Mouse (Mus musculus): ENCODE measurements around the gene 4833439L19Rik. TPM values are rescaled to one million over a fixed set of nuclear protein-coding genes. Genes with fewer than 3 reads are reported as not detected.

The 4833439L19Rik gene
- polyA plus RNA-seq, 1 experiment = 49.2 TPM

DNA sequence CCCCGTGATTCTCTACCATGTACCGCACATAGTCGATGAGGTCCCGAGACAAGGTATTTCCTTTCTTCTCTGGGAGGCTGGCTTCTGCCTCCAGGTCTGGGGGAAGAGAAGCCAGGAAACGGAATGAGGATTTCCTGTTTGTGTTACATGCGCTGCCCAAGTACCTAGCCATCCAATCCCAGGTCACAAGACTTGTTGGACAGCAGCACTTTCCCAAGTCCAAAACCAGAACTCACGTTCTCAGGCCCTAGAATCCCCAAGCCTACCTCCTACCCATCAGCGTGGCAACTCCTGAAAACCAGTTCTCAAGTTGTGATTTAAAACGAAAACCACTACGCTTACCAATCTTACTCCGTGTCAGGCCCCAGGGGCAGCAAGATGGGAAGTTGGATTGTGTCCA lies 20.6 kb upstream of the 4833439L19Rik start:
- Histone ChIP-seq H3K4me3 (ENCODE audit: insufficient read depth, low read length) (no peak overlapping the region), H3K4me1 (ENCODE audit: control insufficient read depth, insufficient read depth, low read length) (peaks cover 7% of the 10 kb centered on the region), H3K27ac (ENCODE audit: insufficient read depth, low read depth, low read length) (no peak overlapping the region)
- TF ChIP-seq POLR2A (IDR thresholded peaks at IDR 0.05; ENCODE audit: borderline replicate concordance, low read depth, low read length) (no peak), CTCF (IDR thresholded peaks at IDR 0.05; ENCODE audit: low read depth, low read length) (no peak)

DNA sequence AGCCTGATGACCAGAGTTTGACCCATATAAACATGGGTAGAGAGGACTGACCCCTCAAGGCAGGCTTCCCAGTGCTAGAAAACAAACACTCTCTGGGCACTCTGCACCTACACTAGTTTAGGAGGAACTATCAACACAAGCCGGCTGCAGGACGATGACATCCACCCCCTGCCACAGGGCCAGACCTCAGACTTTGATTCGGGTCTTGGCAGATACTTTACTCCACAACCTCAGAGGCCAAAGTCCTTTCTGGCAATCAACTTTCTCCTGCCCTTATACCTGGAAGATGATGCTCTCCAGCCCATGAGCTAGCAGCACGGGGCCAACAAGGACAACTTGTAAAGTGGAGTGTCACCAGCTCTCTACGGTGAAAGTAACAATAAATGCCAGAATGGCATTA lies 17.6 kb upstream of the 4833439L19Rik start:
- H3K27ac ChIP-seq (ENCODE audit: insufficient read depth, low read depth, low read length) = no peak overlapping the region
- H3K4me3 ChIP-seq (ENCODE audit: insufficient read depth, low read length) = no peak overlapping the region
- TF ChIP-seq CTCF (IDR thresholded peaks at IDR 0.05; ENCODE audit: low read depth, low read length) = no peak
- TF ChIP-seq POLR2A (IDR thresholded peaks at IDR 0.05; ENCODE audit: borderline replicate concordance, low read depth, low read length) = no peak
- H3K4me1 ChIP-seq (ENCODE audit: control insufficient read depth, insufficient read depth, low read length) = peaks cover 19% of the 10 kb centered on the region

DNA sequence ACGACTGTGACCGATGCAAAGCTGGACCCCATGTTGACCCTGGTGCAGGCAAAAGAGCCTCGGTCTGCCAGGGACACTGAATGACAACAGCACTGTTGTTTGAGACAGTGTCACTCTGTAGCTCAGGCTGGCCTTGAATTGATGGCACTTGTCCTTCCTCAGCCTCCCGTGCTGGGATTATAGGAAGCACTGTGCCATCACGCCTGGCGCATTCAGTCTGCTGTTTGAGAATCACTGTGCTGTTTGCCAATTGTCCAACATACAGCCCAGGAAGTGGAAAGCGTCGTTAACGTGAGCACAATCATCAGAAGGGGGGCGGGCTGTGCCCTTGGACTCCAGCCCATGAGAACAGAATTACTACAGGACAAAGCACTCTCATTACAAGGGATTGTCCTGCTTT lies 16.9 kb upstream of the 4833439L19Rik start:
- TF ChIP-seq POLR2A (IDR thresholded peaks at IDR 0.05; ENCODE audit: borderline replicate concordance, low read depth, low read length) (no peak), CTCF (IDR thresholded peaks at IDR 0.05; ENCODE audit: low read depth, low read length) (no peak)
- Histone ChIP-seq H3K27ac (ENCODE audit: insufficient read depth, low read depth, low read length) (no peak overlapping the region), H3K4me3 (ENCODE audit: insufficient read depth, low read length) (no peak overlapping the region), H3K4me1 (ENCODE audit: control insufficient read depth, insufficient read depth, low read length) (peaks cover 23% of the 10 kb centered on the region)

DNA sequence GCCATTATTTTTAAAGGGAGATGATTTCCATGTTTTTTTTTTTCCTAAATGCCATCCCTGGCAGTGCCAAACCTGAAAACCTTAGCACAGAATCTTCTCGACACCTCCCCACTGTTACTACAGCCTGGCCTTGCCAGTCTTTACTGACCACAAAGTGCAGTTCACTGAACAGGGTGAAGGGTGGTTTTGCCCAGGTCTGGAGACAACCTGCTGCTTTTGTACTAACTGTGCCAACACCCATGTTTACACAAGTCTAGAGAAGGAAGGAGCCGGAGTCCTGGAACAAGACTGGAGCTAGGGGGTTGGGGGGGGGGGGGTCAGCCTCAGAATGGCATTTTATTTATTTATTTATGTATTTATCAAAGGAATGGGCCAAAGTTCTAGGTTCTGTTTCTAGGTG lies 16.1 kb upstream of the 4833439L19Rik start:
- Histone ChIP-seq H3K4me1 (ENCODE audit: control insufficient read depth, insufficient read depth, low read length) (peaks cover 27% of the 10 kb centered on the region), H3K27ac (ENCODE audit: insufficient read depth, low read depth, low read length) (no peak overlapping the region), H3K4me3 (ENCODE audit: insufficient read depth, low read length) (no peak overlapping the region)
- no peak for TF ChIP-seq POLR2A (IDR thresholded peaks at IDR 0.05; ENCODE audit: borderline replicate concordance, low read depth, low read length)
- no peak for TF ChIP-seq CTCF (IDR thresholded peaks at IDR 0.05; ENCODE audit: low read depth, low read length)

DNA sequence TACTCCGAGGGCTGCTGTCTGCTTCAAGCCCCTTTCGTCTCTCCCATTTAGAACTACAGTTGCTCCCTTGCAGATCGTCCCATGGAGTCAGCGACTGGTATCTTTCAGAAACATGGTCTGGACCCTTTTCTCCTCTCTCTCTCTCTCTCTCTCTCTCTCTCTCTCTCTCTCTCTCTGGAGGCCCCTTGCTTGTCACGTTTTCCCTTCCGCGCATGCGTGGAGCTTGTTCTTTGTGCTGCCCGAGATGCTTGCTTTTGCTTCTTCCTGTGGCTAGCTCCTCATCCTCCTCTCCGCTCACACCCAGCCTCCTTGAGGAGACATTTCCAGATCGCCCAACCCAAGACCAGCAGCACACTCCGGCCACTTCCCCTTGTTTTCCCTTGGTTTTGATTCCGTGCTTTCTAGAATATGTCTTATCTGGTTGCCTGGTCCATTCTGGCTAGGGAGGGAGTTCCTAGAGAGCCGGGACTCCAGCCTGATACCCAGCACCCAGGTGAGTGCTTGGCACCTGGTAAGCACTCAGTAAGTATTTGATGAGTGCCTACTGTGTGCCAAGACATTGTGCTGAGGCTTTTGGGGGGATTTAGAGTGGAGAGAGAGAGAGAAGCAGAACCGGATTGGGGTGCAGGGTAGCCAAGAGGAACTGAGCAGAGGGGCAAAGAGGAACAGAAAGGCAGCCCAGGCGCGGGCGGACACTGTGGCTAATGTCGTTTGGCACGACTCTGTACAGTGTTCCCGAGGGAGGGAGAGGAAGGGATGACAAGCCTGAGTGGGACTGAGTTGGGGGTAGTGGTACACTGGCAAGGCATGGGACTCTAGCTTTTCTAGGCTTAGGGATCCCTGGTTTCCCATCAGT lies 12.6 kb upstream of the 4833439L19Rik start:
- Histone ChIP-seq H3K4me1 (ENCODE audit: control insufficient read depth, insufficient read depth, low read length) (peaks cover 38% of the 10 kb centered on the region), H3K27ac (ENCODE audit: insufficient read depth, low read depth, low read length) (peak overlapping the region; percentile 94)

DNA sequence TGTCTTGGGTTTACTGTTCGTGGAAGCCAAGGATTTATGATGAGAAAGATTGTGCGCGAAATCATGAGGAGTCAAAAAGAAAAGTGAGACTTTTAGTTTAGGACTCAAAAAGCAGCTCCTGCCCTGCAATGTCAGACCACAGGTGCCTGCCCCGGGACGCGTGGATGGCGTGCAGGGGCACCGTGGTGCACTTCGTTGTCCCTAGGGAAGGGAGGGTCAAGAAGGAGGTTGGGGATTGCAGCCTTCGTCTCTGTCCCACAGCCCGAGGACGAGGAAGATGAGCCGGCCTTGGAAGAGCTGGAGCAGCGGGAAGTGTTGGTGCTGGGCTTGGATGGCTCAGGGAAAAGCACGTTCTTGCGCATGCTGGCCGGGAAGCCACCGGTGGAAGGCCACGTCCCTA lies 10.3 kb upstream of the 4833439L19Rik start:
- TF ChIP-seq POLR2A (IDR thresholded peaks at IDR 0.05; ENCODE audit: borderline replicate concordance, low read depth, low read length) (no peak), CTCF (IDR thresholded peaks at IDR 0.05; ENCODE audit: low read depth, low read length) (no peak)
- Histone ChIP-seq H3K27ac (ENCODE audit: insufficient read depth, low read depth, low read length) (no peak overlapping the region), H3K4me3 (ENCODE audit: insufficient read depth, low read length) (peak overlapping the region; percentile 73), H3K4me1 (ENCODE audit: control insufficient read depth, insufficient read depth, low read length) (peaks cover 36% of the 10 kb centered on the region)

More for the DNA sequence above, 12.6 kb upstream of the 4833439L19Rik start:
- H3K4me3 ChIP-seq (ENCODE audit: insufficient read depth, low read length) = peak overlapping the region; percentile 50
- TF ChIP-seq CTCF (IDR thresholded peaks at IDR 0.05; ENCODE audit: low read depth, low read length) (no peak; the same call in 1 of the 2 replicates), POLR2A (IDR thresholded peaks at IDR 0.05; ENCODE audit: borderline replicate concordance, low read depth, low read length) (no peak)

DNA sequence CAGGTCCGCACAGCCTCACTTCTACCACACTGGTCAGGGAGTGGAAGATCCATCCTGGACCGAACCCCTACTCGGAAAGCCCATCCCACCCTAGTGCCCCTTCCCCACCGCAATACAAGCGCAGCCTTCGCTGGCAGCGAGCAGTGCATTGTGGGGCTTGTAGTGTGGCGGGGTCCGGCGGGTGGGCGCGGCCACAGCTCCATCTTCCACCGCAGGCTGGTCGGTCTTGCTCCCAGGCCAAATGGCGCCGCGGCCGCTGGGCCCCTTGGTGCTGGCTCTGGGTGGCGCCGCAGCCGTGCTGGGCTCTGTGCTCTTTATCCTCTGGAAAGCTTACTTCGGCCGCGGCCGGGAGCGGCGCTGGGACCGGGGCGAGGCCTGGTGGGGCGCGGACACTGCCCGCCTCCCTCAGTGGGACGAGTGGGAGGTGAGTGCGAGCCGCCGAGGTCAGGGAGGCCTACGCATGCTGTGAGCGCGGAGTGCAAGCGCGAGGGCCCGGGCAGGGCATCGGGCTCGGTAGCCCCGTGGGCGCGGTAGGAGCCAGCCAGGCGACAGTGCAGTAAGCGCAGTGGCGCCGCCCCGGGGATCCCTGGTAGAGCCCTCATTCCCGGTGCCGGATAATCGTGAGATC lies 9.7 kb upstream of the 4833439L19Rik start, which contains the start of gene Arl10:
Arl10 (plus strand) TSS at position 162 of the 628 bp plus-strand sequence.
- H3K4me3 ChIP-seq (ENCODE audit: insufficient read depth, low read length) = peak within 1 kb of the TSS; percentile 73
- TF ChIP-seq POLR2A (IDR thresholded peaks at IDR 0.05; ENCODE audit: borderline replicate concordance, low read depth, low read length) = no peak
- no peak for TF ChIP-seq CTCF (IDR thresholded peaks at IDR 0.05; ENCODE audit: low read depth, low read length)
- peaks cover 32% of the 10 kb centered on the region for H3K4me1 ChIP-seq (ENCODE audit: control insufficient read depth, insufficient read depth, low read length)
- H3K27ac ChIP-seq (ENCODE audit: insufficient read depth, low read depth, low read length) = no peak within 1 kb of the TSS

DNA sequence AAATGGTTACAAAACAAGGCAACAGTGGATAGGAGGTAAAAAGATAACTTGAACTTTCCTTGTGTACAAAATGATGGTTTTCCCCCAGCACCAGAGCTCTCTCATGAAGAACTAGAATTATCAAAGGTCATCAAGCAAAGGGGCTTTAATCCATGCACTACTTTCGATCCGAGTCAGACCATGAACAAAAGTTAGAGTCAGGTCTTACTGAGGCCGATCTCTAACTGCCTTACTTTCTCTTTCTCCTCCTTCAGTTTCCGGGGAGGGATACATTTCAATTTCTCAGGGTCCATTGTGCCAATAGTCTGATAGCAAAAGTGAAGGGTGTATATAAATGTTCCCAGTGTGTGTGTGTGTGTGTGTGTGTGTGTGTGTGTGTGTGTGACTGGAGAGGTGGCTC lies 7.4 kb upstream of the 4833439L19Rik start:
- Histone ChIP-seq H3K27ac (ENCODE audit: insufficient read depth, low read depth, low read length) (no peak overlapping the region), H3K4me1 (ENCODE audit: control insufficient read depth, insufficient read depth, low read length) (peaks cover 24% of the 10 kb centered on the region), H3K4me3 (ENCODE audit: insufficient read depth, low read length) (no peak overlapping the region)
- TF ChIP-seq POLR2A (IDR thresholded peaks at IDR 0.05; ENCODE audit: borderline replicate concordance, low read depth, low read length) (no peak), CTCF (IDR thresholded peaks at IDR 0.05; ENCODE audit: low read depth, low read length) (no peak)

DNA sequence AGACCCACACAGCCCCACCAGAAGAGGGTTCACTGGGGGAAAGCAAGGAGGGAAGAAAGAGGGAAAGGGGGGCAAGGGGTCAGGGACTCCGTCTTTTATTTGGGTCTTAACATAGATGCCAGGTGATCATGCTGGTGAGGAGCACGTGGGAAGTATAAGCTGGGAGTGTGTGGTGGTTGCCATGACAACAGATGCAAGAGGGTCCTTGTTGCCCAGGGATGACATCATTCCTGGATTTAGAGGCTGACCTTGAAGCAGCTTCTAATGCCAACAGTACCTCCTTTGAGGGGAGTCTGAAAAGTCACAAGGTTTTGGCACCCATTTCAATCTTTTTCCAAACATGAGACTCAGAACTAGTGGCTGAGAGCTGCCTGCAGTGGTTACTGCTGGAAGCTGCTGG lies 6.4 kb upstream of the 4833439L19Rik start:
- Histone ChIP-seq H3K4me3 (ENCODE audit: insufficient read depth, low read length) (no peak overlapping the region), H3K27ac (ENCODE audit: insufficient read depth, low read depth, low read length) (no peak overlapping the region), H3K4me1 (ENCODE audit: control insufficient read depth, insufficient read depth, low read length) (peaks cover 18% of the 10 kb centered on the region)
- TF ChIP-seq POLR2A (IDR thresholded peaks at IDR 0.05; ENCODE audit: borderline replicate concordance, low read depth, low read length) = no peak
- no peak for TF ChIP-seq CTCF (IDR thresholded peaks at IDR 0.05; ENCODE audit: low read depth, low read length)

DNA sequence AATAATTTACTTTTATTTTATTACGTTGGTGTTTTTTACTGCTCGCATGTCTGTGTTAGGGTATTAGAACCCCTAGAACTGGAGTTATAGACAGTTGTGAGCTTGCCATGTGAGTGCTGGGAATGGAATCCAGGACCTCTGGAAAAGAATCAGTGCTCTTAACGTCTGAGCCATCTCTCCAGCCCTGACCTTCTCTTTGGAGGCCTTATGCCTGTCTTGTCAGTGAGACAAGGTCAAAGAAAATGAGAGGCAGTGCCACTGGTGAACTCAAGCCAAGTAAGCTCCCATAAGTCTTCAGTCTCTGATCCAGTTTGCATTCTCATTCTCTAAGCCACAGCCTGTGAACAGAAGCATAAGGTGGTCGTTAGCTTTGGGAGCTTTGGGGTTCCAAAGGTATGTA lies 5.5 kb upstream of the 4833439L19Rik start:
- H3K4me1 ChIP-seq (ENCODE audit: control insufficient read depth, insufficient read depth, low read length) = peaks cover 14% of the 10 kb centered on the region
- no peak overlapping the region for H3K27ac ChIP-seq (ENCODE audit: insufficient read depth, low read depth, low read length)
- H3K4me3 ChIP-seq (ENCODE audit: insufficient read depth, low read length) = no peak overlapping the region
- TF ChIP-seq POLR2A (IDR thresholded peaks at IDR 0.05; ENCODE audit: borderline replicate concordance, low read depth, low read length) (no peak), CTCF (IDR thresholded peaks at IDR 0.05; ENCODE audit: low read depth, low read length) (no peak)

Measured in bone marrow macrophage, adult 2 months (primary cell).